Mouse (Mus musculus) layer of hippocampus, adult 8-10 months (tissue): Measurements from ENCODE around the gene Slc1a2. TPM values are rescaled to one million over a fixed set of nuclear protein-coding genes. Genes with fewer than 3 reads are reported as not detected.

Experiments used
- DNase-seq, 2 experiments: peaks; one replicate each; pipeline ENCODE4 v3.0.0; 2022; ENCODE audit warnings: low spot score in 2 of 2
- total RNA-seq, 4 experiments: library from RNA; stranded (reverse); gene quantifications; 2 replicates each; pipeline ENCODE4 v1.2.4; 2022

Gene Slc1a2
- total RNA-seq = 1,000 to 10,000 TPM; 1,693 to 1,901 (median 1,776) TPM

DNA sequence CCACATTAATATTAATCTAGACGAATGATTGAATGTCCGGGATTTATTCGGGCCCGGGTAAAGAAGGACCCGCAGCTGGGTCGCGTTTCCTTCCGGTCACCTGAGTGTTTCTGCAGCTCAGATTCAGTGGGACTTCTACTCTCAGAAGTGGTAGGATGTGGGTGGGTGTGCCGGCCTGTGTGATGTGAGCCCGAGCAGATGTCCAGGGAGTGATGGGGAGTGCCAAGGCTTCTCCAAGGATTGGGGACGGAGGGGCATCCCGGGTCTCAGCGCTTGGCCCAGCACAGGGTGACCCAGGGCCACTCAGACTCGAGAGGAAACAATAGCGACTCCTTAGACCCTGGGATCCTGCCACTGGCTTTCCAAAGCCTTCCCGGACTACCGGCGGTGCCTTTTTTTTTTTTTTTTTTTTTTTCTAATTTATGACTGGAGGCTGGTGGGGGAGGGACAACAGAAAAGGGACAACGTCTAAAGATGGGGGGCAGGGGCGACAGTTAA is at the start of gene Slc1a2:
Gene Slc1a2, plus strand, starts transcription at position 497 of the 498 bp plus-strand sequence.
- peak; percentile 66 to 78 for DNase-seq

DNA sequence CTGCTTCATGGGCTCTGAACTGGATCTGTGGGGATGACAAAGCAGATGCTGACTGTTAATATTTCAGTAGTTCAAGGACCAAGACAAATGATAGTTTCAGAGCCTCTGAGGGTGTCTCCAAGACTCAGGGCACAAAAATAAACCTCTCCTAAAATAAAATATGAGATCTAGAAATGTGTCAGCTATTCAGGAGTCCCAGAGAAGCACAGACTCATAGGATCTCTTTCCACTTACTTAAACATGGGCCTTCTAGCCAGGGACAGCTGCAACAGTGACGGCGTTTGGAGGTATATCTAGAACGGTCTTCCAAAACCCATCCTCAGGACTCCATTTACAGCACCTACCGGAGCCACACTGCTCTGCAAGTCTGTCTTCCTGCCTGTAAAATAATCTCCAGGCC is 48.0 kb upstream of the Slc1a2 start:
- no peak for DNase-seq

DNA sequence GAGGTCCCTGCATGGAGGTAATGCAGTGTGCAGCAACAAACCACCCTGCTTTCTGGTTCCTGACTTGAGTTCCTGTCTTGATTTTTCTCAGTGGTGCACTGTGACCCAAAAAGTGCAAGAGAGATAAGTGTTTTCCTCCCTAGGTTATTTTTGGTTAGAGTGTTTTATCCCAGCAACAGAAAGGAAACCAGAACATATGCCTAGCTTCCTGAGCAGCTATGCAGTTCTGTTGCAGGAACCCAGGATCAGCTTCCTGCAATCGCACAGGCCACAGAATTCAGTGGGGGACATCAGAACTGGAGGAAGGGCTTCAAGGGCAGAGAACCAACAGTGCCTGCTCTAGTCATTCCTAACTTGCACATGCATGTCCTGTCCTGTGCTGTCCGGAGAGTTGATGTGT is 41.8 kb upstream of the Slc1a2 start:
- DNase-seq = no peak

DNA sequence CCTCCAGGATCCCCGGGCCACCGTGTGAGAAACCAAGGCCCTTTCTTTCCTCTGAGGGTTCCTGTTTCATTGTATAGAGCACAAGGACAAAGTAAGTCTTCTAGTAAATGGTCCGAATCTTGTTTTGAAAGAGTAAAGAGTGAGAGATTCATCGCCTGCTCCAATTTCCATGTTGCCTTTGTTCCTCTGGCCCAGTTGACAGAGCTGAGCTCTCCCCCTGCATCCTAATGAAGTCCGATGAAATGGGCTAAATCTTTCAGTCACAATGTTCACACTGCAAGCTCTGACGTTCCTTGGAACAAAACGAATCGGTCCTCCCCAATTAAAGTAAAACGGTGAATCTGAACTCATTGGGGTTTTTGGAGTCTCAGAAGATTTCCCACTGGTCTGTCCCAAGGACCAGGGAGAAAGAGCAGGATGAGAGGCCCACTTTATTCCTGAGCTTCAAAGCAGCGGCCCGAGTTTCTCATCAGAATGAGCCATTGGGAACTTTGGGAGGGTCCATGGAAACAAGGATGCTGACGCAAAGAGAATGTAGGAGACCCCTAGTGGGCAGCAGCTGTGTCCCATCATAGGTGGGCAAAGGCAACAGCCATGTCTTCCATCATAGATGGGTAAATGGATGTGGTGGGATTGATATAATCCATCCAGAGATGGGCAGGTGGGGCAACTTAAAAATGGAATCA is 37.6 kb upstream of the Slc1a2 start:
- peak; percentile 50 to 71 for DNase-seq

DNA sequence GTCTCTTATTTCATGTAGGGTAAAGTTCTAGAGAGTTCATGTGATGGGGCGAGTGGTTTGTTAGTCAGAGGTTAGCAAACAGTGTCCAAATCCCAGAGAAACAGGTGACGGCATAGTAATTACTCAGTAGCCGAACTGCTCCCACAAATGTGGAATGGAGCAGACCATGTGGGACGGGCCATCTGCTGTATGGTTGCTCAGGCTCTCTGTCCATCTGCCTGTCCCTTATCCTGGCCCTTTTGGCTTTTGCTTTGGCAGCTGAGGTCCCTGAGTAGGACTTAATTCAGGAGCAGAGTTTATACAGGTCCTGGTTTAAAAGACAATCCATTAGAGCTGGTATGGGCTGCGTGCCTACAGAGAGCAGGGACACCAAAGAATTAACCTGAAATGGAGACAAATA is 36.3 kb upstream of the Slc1a2 start:
- no peak for DNase-seq

DNA sequence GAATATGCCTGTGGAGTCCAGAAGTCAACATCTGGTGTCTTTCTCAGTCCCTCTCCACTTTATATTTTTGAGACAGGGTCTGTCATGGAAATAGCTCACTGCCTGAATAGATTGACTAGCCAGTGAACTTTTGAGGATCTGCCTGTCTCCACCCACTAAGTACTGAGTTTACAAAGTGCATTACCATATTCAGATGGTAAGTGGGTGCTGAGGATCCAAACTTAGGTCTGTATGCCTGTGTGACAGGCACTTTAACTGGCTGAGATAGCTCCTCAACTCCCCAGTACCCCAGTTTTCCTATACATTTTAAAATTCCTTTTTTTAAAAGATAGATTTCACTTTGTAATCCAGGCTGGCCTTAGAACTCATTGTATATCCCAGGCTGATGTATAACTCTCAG is 35.5 kb upstream of the Slc1a2 start:
- DNase-seq = no peak

DNA sequence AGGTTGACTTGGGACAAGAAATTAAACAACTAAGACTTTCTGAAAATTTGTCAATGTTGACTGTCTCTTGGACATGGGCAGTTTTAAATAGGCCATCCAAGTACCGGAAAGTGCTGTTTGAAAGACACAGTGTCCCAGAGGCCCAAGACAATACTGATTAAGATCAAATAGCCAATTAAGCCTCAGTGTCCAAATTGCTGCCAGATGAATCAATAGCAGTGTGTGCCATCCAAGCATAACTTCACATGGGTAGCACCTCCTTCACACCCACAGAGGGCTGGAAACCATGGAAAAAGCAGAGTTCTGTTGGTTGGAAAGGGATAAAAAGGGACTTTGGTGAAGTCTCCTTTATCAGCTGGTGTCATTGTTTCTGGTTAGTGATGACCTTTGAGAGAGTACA is 33.9 kb upstream of the Slc1a2 start:
- DNase-seq = no peak

DNA sequence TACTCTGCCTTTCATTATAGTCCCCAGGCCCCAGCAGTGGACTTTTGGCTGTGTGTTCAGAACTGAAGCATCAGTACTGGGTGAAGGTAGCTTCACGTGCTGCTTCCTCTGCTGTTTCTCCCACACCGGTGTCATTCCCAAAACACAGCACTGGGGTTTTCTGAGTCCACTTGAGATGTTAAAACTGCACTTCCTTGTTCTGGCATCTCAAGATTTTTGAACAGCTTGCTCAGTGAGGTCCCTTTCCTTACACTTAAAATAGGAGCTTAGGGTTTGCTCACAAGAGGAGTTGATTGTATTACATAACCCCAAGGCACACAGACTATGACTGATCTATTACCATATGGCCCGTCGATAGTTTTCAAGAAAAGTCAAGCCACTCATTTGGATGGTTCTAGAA is 26.1 kb upstream of the Slc1a2 start:
- DNase-seq = no peak

DNA sequence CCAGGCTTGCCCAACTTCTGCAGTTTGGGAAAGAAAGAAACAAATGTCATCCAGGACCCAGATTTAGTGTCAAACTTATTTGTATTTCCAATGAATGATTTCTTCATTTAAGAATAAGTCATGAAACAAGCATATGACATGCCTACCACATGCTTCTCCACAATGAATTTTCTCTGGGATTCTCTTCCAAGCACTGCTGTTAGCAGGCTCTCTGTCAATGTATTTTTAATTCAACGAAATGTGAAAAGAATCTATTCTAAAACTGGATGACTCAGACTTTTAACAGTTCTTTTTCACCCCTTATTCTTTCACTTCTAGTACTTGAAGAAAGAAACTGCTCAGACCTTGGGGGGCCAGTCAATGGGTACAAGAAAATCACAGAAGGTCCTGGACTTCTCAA is 24.4 kb upstream of the Slc1a2 start:
- no peak for DNase-seq

DNA sequence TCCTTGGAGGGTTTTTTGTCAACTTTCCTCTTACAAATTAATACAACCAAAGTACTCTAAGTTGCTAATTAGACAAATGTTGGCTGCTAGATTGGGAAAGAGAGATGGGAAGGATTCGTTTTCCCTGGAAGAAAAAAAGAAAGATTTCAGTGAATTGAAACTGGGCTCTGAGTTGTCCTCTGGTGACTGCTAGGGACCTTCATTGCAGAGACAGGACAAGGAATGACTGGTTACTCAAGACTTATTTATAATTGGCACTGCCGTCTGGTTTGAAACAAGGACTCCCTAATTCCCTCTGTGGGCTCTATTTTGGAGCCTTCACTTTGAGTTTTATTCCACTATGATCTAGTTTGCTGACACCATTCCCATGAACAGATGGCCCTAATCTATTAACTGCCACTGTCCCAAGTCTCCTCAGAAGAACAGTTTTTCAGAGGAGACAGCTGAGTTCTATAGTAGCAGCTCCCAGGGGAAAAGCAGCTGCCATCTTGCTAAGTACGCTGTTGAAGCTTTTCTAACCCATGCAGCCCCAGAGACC is 22.9 kb upstream of the Slc1a2 start:
- peak in 1 of 2 experiments; percentile 45 for DNase-seq

DNA sequence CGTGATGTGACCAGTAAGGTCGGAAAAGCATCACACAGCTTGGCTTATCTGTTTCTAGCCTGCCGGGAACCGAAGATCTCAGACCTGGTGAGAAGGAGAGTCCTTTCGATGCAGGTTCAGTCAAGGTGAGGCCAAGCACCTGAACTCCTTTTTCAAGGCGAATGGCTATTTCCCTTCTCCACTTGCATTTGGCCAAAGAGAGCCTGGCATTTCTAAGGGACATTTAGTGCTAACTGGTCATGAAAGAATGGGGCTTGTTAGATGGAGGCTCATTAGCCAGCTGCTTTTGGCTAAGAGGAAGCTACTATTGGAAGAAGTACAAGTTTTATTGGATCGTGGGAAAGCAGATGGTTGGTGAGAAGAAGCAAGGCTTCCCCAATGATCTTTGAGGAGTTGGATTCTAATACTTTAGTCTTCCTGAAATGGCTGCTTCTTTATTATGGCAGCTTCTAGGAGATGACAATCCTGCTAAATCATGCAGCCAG is 22.3 kb upstream of the Slc1a2 start:
- peak in 1 of 2 experiments; percentile 46 for DNase-seq

DNA sequence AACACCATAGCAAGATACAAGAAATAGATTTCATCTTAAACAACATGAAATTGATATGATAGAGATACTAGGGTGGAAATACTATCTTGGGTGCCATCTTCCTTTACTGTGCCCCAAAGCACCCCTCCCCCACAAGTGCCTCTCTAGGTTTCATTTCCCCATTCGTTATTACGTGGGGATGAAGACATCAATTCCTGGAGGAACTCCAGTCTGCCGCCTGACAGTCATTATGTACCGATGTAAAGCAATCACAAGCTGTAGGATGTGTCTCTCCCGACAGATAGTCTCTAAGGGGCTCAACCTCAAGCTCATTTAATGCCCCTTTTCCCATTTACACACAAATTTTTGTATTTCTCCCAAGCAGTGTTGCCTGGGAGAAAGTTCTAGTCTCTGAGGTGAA is 20.3 kb upstream of the Slc1a2 start:
- DNase-seq = no peak

DNA sequence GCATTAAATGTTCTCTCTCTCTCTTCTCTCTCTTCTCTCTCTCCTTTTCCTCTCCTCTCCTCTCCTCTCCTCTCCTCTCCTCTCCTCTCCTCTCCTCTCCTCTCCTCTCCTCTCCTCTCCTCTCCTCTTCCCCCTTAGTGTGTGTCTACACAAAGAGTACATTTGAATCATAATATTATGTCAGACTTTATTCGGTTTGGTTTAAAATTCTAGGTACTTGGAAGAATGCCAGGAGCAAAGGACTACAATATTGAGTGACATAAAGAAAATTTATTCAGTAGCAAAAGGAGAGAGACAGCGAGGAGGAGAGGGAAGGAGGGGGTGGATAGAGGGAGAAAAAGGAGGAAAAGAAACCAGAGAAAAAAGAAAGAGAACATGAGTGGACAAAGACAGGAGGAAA is 19.8 kb upstream of the Slc1a2 start:
- no peak for DNase-seq

DNA sequence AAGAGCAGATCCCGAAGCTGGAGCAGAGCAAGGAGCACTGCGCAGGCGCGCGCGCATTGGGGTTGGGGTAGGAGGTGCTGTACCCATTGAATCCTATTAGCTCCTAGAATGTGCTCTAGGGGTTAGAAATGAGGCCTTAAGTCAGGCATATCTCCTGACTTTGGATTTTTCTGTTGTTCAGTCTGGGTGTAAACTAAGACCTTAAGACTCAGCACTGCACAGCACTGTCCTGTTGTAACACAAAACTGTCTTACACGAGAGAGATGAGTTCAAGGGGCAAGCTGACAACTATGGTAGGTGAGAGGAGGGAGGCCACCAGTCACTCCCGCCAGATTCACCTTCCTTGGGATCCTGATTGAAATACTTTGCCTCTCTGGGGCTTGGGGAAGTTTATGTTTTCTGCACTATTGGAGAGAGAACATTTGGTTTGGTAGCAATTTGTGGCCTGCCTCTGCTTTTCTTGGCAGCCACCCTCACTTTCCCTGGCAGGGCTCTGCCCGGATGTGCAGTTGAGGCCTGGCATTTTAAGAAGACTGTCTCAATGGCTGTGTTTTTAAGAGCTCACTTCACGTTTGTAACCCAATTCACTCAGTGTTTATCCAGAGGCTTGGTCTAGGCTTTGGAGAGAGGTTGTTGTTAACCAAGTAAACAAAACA is 9.5 kb upstream of the Slc1a2 start:
- peak; percentile 73 to 81 for DNase-seq

DNA sequence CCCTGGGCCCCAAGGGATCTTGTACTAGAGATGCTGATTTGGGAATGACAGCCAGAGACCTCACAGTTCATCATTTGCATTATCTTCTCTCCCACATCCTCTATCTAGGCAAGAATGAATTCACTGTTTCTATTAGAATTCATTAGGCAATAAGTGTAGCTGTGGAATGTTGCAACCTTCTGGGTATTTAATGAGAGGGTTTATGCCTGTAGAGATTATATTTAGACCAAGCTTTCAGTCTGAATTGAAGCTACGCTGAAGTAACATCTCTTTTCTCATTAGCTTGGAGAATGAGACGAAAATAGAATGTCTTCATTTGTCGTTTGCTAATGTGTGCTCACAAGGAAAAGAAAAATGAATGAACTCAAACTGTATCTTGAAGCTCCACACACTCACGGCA is 8.1 kb upstream of the Slc1a2 start:
- no peak for DNase-seq

DNA sequence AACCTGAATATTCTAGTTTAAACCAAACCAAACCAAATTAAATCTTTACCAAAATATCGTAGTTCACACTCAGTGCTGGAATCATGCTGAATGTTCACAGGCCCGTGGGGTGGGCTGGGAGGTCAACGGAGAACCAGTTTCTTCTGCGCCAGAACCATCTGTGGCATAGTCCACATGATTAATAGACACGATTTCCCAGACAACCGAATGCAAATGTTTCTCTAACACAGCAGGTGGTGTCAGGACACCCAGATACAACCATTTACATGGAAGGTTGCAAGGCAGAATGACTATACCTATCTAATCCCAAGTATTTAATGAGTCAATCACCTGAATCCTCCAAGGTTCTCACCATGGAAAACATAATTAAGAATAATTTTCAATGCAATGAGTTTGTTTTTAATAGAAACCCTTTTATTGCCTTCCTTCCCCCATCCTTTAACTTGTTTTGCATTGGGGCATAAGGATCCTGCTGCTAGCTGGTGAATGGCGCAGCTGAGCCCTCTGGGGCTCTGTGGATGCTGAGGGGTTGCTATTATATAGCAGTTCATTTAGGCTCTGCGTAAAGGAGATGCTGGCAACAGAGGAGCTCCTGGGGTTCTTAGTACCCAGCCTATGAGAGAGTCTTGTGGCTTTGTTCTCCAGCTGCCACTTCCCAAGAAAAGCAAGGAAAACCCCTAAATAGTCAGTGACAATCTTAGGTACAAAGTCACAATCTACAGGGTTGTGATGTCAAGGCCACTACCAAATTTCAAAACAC is 2.3 kb upstream of the Slc1a2 start:
- no peak for DNase-seq

DNA sequence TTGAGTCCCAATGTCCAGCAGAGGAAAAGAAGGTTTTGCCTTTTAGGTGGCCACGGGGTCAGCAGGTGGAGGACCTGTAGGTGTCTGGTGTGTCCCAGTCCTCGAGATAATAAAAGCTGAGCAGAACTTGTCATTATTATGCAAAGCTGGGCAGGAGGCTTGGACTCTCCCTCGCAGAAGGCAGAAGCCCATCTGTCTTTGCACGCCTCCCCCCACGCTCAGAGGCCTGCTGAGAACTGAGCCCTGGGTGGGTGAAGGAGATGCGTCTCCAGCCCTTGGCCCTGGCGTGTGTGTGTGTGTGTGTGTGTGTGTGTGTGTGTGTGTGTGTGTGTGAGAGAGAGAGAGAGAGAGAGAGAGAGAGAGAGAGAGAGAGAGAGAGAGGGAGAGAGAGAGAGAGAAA is 733 bp upstream of the Slc1a2 start:
- peak in 1 of 2 experiments; percentile 59 for DNase-seq

DNA sequence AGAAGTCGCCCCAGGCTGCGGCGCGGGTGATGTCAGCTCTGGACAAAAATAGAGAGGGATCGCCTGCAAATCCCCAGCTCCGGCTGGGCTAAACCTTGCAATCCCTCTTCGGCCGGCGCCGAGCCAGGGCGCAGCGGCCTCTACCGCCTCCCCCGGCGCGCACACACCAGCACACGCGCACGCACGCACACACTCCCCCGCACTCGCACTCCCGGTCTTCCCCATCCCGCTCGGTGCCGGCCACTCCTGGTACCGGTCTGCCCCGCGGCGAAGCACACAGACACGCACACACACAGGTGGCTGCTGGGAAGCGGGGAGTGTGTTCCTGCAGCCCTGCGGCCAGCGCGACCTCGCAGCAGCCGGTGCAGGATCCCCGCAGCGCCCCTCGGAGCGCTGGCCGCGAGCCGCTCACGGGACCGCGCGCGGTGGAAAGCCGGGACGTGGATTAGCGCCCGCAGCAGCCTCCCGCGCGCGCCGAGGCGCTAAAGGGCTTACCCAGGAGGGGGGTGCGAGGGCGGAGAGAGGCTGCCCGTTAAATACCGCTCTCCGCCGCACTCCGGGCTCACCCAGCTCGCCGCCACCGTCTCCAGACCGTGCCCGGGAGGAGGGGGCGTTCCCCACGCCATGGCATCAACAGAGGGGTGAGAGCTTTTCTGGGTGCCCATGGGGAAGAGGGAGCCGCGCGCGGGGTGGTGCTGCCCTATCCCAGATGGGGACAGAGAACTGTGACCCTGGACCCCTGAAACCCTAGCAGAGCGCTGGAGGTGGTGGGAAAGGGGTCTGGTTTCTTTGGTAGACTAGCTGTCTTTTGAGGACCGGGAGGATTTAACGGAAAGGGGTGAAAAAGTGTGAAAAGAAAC is 432 bp downstream of the Slc1a2 start:
- peak; percentile 68 to 74 for DNase-seq

DNA sequence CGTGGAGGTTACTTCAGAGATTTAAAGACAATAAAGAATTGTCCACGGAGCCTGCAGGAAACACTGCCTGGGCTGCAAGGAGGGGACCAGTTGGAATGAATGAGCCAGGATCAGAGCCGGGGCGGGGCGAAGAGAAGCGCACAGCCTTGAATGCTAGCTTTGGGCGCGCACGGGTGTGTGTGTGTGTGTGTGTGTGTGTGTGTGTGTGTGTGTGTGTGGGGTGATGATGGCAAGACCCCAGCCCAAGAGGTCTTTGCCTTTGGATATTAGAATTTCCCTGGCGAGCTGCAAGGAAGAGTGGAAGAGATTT is 1.0 kb downstream of the Slc1a2 start:
- no peak for DNase-seq

DNA sequence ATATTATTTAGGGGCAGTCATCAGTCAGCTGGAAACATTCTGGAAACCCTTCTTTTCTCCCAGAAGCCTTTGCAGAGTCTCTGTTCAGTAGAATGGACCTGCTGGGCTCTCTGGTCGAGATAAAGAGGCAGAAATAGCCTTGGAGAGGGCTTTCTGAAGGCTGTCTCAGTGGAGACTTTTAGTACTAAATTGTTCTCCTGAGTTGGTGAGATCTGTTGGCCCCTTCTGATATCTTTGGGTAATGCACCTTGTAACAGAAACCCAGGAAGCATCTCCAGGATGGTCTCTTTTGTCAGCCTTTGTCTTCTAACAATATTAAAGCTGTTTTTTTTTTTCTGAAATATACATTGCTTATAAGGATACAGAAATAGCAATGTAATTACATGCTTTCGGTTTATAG is 2.6 kb downstream of the Slc1a2 start:
- DNase-seq = no peak

DNA sequence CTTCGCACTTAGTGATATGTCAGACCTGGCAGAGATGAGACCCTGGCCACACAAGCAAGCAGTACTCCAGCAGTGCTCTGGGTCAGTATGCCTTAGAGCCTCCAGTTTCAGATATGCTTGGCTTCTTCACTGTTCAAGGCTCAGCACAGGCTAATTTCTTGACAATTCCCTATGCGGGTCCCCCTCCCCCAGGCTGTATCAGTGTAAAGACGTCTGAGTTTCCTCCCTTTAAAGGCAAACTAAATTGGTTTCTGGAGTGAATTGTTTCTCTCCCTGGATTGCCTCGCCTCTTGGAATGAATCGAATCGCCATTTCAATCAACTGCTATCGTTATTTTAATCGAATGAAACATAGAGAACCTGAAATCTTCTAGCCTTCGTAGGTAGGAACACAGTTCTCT is 4.5 kb downstream of the Slc1a2 start:
- DNase-seq = no peak
